Mouse (Mus musculus) liver, embryonic 16.5 days (tissue): Measurements from ENCODE around the gene Gnat1. TPM values are rescaled to one million over a fixed set of nuclear protein-coding genes. Genes with fewer than 3 reads are reported as not detected.
A peak's percentile ranks its signal among the peaks of the same experiment; 100 is the strongest.

Source experiments
- ATAC-seq: fragments of 200-750 bp; cut with Nextera tagmentation; 2 replicates; pipeline ENCODE4 v1.8.0; 2017; ENCODE audit warnings: low read depth, mild to moderate bottlenecking, moderate number of reproducible peaks, moderate library complexity
- H3K27ac ChIP-seq: fragments of 300-500 bp; sonication (generic); 2 replicates; pipeline ENCODE4 v1.5.1; 2014; ENCODE audit warnings: mild to moderate bottlenecking, low read length
- H3K27me3 ChIP-seq: fragments of 300-500 bp; sonication (generic); 2 replicates; pipeline ENCODE4 v1.6.1; 2014; ENCODE audit warnings: low read depth, low read length, mixed read lengths; ENCODE audit not compliant: control insufficient read depth, insufficient read depth
- H3K36me3 ChIP-seq: fragments of 300-500 bp; sonication (generic); 2 replicates; pipeline ENCODE4 v1.6.1; 2014; ENCODE audit warnings: mild to moderate bottlenecking; ENCODE audit not compliant: control insufficient read depth, insufficient read depth
- H3K4me1 ChIP-seq: fragments of 300-500 bp; sonication (generic); 2 replicates; pipeline ENCODE4 v1.6.1; 2014; ENCODE audit warnings: low read depth, low read length, mixed read lengths; ENCODE audit not compliant: control insufficient read depth
- H3K4me2 ChIP-seq: fragments of 300-500 bp; sonication (generic); 2 replicates; pipeline ENCODE4 v1.6.1; 2014; ENCODE audit warnings: low read depth, low read length, mixed read lengths
- H3K4me3 ChIP-seq: fragments of 300-500 bp; sonication (generic); 2 replicates; pipeline ENCODE4 v1.5.1; 2014; ENCODE audit warnings: low read depth, mild to moderate bottlenecking, low read length
- H3K9ac ChIP-seq: fragments of 300-500 bp; sonication (generic); 2 replicates; pipeline ENCODE4 v1.6.1; 2014; ENCODE audit warnings: low read depth, low read length
- H3K9me3 ChIP-seq: fragments of 300-500 bp; sonication (generic); replicated peaks from 2 replicates; pipeline ENCODE4 v1.6.1; 2016; ENCODE audit warnings: low read length; ENCODE audit not compliant: control insufficient read depth
- WGBS: fragments of 180-500 bp; shearing (Covaris S2); extraction: QIAGEN DNeasy Blood & Tissue Kit; methylation state at CpG from one replicate; pipeline ENCODE4 v1.1.7; 2014; ENCODE audit not compliant: insufficient replicate concordance; 5-methylcytosine and 5-hydroxymethylcytosine counted together
- polyA plus RNA-seq: library from polyadenylated mRNA; unstranded; fragments of >200 nt; fragmentation: Nextera tagmentation; extraction: Ambion mirVana; gene quantifications from 2 replicates; pipeline ENCODE4 v1.2.1, GENCODE M21; 2015

Gene Gnat1
- 1.1 and 1.3 TPM in 2 replicates for polyA plus RNA-seq

- Histone ChIP-seq H3K4me2 (no peak within 1 kb of the TSS), H3K27ac (no peak within 1 kb of the TSS), H3K9ac (no peak within 1 kb of the TSS), H3K9me3 (no peaks in the 10 kb centered on the region), H3K4me3 (no peak within 1 kb of the TSS), H3K27me3 (peaks cover 32% of the 10 kb centered on the region), H3K4me1 (peaks cover 9% of the 10 kb centered on the region), H3K36me3 (no peaks in the 10 kb centered on the region)
- WGBS = 43% methylated on average over 5 of the region's 5 CpGs
- no peak for ATAC-seq
Observed at GRCm38 (mm10) chr9:107679501-107679900, at the start of gene Gnat1. Gnat1 (minus strand) TSS chr9:107679712.

DNA sequence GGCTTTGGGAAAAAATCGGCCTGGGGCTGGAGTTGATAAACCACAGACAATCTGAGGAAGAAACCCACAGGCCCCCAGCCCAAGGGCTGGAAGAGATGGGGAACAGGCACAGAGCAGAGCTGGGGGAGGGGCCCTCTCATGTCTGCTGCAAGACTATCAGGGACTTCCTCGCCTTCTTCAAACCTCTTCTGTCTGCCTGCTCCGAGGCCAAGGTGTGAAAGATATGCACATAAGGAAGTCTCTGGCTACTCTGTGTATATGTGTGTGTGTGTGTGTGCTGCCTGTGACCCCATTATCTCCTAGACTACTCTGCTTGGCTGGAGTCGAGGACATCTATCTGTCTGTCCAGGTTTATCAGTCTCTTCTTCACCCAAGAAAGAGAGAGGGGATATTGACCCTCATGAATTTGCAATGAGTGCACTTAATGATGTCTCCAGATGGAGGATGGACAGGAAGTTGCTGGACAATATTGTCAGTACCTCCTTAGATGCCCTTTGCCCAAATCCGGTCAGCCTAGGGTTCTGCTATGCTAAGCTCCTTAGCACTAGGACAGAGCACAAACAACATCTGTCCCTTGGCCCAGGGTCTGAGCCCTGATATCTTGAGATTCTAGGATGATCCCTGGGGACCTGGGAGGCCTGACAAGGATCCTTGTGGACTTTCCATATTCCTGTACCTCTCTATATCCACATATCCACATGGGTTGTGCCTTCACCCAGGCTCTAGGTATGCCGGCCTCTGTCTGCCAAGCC is 49.6 kb upstream of the Gnat1 start:
- H3K36me3 ChIP-seq = no peaks in the 10 kb centered on the region
- no peaks in the 10 kb centered on the region for H3K4me1 ChIP-seq
- no peak overlapping the region for H3K27ac ChIP-seq
- no peaks in the 10 kb centered on the region for H3K9me3 ChIP-seq
- no peak for ATAC-seq
- H3K4me2 ChIP-seq = no peak overlapping the region
- 33% methylated on average over 6 of the region's 6 CpGs for WGBS
- 0 out of 2 replicates have a peak, but pooled peaks cover under 1% of the 10 kb centered on the region for H3K27me3 ChIP-seq
- no peak overlapping the region for H3K9ac ChIP-seq
- H3K4me3 ChIP-seq = no peak overlapping the region

DNA sequence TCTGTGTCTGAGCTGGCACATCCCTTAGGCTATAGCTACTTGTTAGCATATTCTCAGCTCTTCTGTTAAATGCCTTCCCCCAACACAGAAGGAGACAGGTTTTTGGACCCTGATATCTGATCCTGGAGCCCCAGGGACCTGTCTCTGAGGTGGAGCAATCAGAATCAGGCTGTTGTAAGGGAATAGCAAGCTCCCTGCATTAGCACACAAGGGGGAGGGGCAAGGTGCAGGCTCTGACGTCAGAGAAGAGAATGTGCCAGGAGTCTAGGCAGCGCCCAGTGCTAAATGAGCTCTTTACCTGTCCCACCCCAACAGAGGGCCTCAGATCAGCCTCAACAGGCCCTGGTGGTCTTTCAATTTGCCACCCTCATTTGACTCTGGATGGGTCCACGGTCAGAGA is 47.5 kb upstream of the Gnat1 start:
- H3K27me3 ChIP-seq = no peaks in the 10 kb centered on the region
- H3K36me3 ChIP-seq = no peaks in the 10 kb centered on the region
- no peak overlapping the region for H3K4me3 ChIP-seq
- WGBS = 42% methylated on average over 3 of the region's 3 CpGs
- H3K4me1 ChIP-seq = peaks cover 10% of the 10 kb centered on the region
- H3K4me2 ChIP-seq = no peak overlapping the region
- no peak for ATAC-seq
- no peaks in the 10 kb centered on the region for H3K9me3 ChIP-seq
- H3K9ac ChIP-seq = no peak overlapping the region
- H3K27ac ChIP-seq = no peak overlapping the region

- Histone ChIP-seq H3K9me3 (no peaks in the 10 kb centered on the region), H3K4me2 (no peak overlapping the region), H3K27ac (peak overlapping the region; percentile 43; the same call in 1 of the 2 replicates), H3K27me3 (no peaks in the 10 kb centered on the region), H3K4me1 (peaks cover 10% of the 10 kb centered on the region), H3K36me3 (no peaks in the 10 kb centered on the region), H3K9ac (no peak overlapping the region), H3K4me3 (no peak overlapping the region)
- WGBS = 68% methylated on average over 1 of the region's 1 CpGs
- peak; percentile 27; the same call in 1 of the 2 replicates for ATAC-seq
Observed at GRCm38 (mm10) chr9:107724796-107725195, 45.3 kb upstream of the Gnat1 start.

DNA sequence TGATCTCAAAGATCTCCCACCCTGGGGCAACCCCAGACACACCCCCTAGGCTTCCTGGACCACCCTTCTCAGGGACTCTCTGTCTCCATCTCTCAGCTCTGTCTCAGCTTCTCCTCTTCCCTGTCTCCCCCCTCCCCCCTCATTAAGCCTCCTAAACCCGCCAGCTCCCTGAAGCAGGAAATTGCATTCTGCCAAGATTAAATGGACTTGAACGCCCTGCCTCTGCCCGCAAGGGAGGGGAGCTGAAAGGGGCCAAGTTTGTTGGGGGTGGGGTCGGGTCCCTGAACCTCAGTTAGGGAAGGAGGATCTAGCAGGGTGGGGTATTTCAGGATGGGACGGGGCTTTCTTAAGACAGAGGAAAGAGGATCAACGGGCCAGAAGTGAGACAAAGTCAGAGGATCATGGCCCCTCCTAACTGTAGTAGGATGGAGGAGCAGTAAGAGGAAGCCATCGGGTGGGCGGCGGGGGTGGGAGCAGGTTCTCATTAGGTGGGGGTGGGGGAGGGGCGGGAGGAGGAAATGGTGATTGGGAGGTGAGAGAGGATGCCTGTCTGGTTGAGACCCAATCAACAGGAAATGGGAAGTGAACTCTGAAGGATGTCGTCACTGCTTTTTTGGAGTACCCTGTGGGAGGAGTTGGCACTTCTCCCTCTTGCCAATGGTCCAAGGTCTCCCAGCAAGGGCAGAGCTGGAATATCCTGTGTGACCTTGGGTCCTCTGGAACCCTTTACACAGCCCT is 44.5 kb upstream of the Gnat1 start:
- H3K27ac ChIP-seq = peak overlapping the region; percentile 43; the same call in 1 of the 2 replicates
- no peak overlapping the region; the same call in 1 of the 2 replicates for H3K4me2 ChIP-seq
- peak; percentile 38 for ATAC-seq
- H3K9me3 ChIP-seq = no peaks in the 10 kb centered on the region
- 3% methylated on average over 10 of the region's 11 CpGs for WGBS
- H3K36me3 ChIP-seq = no peaks in the 10 kb centered on the region
- H3K27me3 ChIP-seq = no peaks in the 10 kb centered on the region; the same call in 1 of the 2 replicates
- no peak overlapping the region for H3K4me3 ChIP-seq
- H3K4me1 ChIP-seq = peaks cover 10% of the 10 kb centered on the region
- no peak overlapping the region for H3K9ac ChIP-seq

DNA sequence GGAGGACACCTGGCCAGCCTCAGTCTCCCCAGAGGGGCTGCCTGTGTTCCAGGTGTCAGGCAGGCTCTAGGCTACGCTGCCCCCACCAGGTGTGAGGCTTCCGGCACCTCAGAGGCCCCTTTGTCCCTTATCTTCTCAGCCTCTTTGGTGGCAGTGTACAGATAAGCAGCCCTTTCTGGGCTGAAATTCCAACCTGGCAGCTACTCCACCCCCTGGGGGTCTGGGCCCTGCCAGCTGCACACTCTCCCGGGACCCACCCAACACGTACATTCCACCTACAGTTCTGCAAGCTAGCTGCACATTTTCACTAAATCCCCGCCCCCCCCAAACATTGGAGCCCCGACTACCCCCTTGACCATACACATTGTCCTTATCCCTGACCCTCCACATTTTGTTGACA is 43.8 kb upstream of the Gnat1 start:
- Histone ChIP-seq H3K27me3 (no peaks in the 10 kb centered on the region; the same call in 1 of the 2 replicates), H3K9me3 (no peaks in the 10 kb centered on the region), H3K36me3 (no peaks in the 10 kb centered on the region), H3K4me2 (no peak overlapping the region), H3K27ac (no peak overlapping the region), H3K4me3 (no peak overlapping the region), H3K4me1 (peaks cover 10% of the 10 kb centered on the region), H3K9ac (no peak overlapping the region)
- 16% methylated on average over 6 of the region's 6 CpGs for WGBS
- ATAC-seq = no peak

DNA sequence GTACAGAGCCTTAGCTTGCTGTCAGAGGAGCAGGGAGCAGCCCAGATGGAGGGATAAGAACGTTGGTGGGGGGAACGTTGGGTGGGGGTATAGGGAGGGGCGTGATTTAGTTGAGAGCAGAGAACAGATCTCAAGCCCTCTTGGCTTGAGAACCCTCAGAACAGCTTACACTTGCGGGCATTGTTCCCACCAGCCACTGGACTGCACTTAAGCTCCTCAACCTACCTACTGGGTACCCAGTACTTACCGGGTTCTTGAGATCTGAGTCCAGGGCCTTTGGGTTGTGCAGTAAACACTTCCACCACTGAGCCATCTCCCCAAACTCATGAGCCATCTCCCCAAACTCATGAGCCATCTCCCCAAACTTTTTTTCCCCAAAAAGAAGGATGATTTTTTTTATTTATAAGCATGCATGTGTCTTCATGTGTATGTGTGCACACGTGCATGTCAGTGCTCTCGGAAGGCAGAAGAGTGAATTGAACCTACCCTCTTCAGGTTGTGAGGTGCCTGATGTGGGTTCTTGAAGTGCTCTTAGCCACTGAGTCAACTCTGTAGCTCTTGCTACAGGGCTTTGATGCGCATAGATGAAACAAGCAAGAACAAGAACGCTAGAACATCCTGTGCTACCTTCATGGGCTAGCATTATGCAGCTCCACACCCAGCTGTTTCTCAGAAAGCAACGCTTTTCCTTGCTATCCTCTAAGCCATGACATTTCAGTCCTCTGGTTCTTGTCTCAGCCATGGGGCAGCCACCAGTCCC is 39.4 kb upstream of the Gnat1 start:
- peaks cover 10% of the 10 kb centered on the region for H3K4me1 ChIP-seq
- WGBS = 59% methylated on average over 10 of the region's 10 CpGs
- H3K4me2 ChIP-seq = no peak overlapping the region
- no peaks in the 10 kb centered on the region for H3K9me3 ChIP-seq
- no peak overlapping the region for H3K9ac ChIP-seq
- H3K27ac ChIP-seq = no peak overlapping the region
- no peaks in the 10 kb centered on the region for H3K36me3 ChIP-seq
- no peak overlapping the region for H3K4me3 ChIP-seq
- peaks cover 4% of the 10 kb centered on the region; the same call in 1 of the 2 replicates for H3K27me3 ChIP-seq
- ATAC-seq = no peak

- H3K9me3 ChIP-seq = no peaks in the 10 kb centered on the region
- no peaks in the 10 kb centered on the region for H3K36me3 ChIP-seq
- H3K27ac ChIP-seq = no peak overlapping the region
- no peaks in the 10 kb centered on the region for H3K4me1 ChIP-seq
- H3K4me3 ChIP-seq = no peak overlapping the region
- WGBS = 57% methylated on average over 6 of the region's 6 CpGs
- no peak overlapping the region for H3K9ac ChIP-seq
- no peak overlapping the region for H3K4me2 ChIP-seq
- ATAC-seq = no peak
- H3K27me3 ChIP-seq = peaks cover 12% of the 10 kb centered on the region
Observed at GRCm38 (mm10) chr9:107716951-107717350, 37.4 kb upstream of the Gnat1 start.
